Mouse (Mus musculus) CH12.LX (cell line): ENCODE results near the gene Rif1. TPM values are rescaled to one million over a fixed set of nuclear protein-coding genes. Genes with fewer than 3 reads are reported as not detected.

Source experiments
- DNase-seq: peaks from one replicate; pipeline ENCODE4 v3.0.0-alpha.2; 2013; ENCODE audit errors: extremely low read depth
- H3K27ac ChIP-seq: 2 replicates; pipeline ENCODE4 v1.5.1; 2012; ENCODE audit warnings: low read depth, mild to moderate bottlenecking, control low read depth, moderate library complexity; ENCODE audit not compliant: insufficient read depth
- H3K27me3 ChIP-seq: replicated peaks from 2 replicates; pipeline ENCODE3; 2012; ENCODE audit warnings: inconsistent platforms
- H3K36me3 ChIP-seq, 2 experiments: replicated peaks in 1 of 2; 2 replicates each; pipeline versions ENCODE3 to v1.6.1; 2012; ENCODE audit warnings: inconsistent platforms in 1 of 2, low read length in 1 of 2, mild to moderate bottlenecking in 1 of 2, mixed read lengths in 1 of 2, moderate library complexity in 1 of 2; ENCODE audit not compliant: control insufficient read depth in 1 of 2, insufficient read depth in 1 of 2
- H3K4me1 ChIP-seq, 2 experiments: 2 replicates each; pipeline ENCODE4 v1.6.1; 2012; ENCODE audit warnings: inconsistent platforms in 1 of 2, moderate library complexity in 1 of 2; ENCODE audit not compliant: insufficient read depth in 2 of 2, control insufficient read depth in 1 of 2
- H3K4me2 ChIP-seq: 2 replicates; pipeline ENCODE4 v1.6.1; 2012; ENCODE audit warnings: low read depth, mild to moderate bottlenecking, control low read depth; ENCODE audit not compliant: poor library complexity, insufficient read depth, severe bottlenecking
- H3K4me3 ChIP-seq, 3 experiments: fragments of 150-350 bp in 1 of 3; sonication (generic) in 1 of 3; replicated peaks in 1 of 3; 2 replicates each; pipeline versions ENCODE3 to v1.5.1; 2011 to 2012; ENCODE audit warnings: low read depth in 2 of 3, low read length in 2 of 3, mild to moderate bottlenecking in 2 of 3, moderate library complexity in 2 of 3, control low read depth in 1 of 3, improper control_type of control experiment in 1 of 3, inconsistent platforms in 1 of 3, mixed read lengths in 1 of 3; ENCODE audit not compliant: poor library complexity in 1 of 3
- H3K79me2 ChIP-seq: replicated peaks from 2 replicates; pipeline ENCODE4 v1.6.1; 2012; ENCODE audit warnings: mild to moderate bottlenecking, moderate library complexity; ENCODE audit not compliant: control insufficient read depth, poor library complexity, insufficient read depth, severe bottlenecking; ENCODE audit errors: extremely low read depth
- H3K9ac ChIP-seq: 2 replicates; pipeline ENCODE4 v1.6.1; 2012; ENCODE audit warnings: low read depth, mild to moderate bottlenecking, control low read depth, moderate library complexity; ENCODE audit not compliant: insufficient read depth
- H3K9me3 ChIP-seq: replicated peaks from 2 replicates; pipeline ENCODE3; 2012; ENCODE audit warnings: low read length, inconsistent platforms, mixed read lengths
- BHLHE40 ChIP-seq: IDR thresholded peaks from 2 replicates; pipeline ENCODE4 v1.6.1; 2011; ENCODE audit warnings: mild to moderate bottlenecking, low read depth, low read length, improper control_type of control experiment
- CHD2 ChIP-seq: IDR thresholded peaks from 2 replicates; pipeline ENCODE4 v1.6.1; 2011; ENCODE audit warnings: low read length, improper control_type of control experiment
- ETS1 ChIP-seq: conservative IDR thresholded peaks from 2 replicates; pipeline ENCODE4 v1.6.1; 2012; ENCODE audit warnings: low read depth, mild to moderate bottlenecking, inconsistent platforms, low read length, improper control_type of control experiment, moderate library complexity
- GABPA ChIP-seq: IDR thresholded peaks from 2 replicates; pipeline ENCODE4 v1.6.1; 2012; ENCODE audit warnings: low read depth, low read length, improper control_type of control experiment, inconsistent platforms; ENCODE audit not compliant: insufficient replicate concordance
- HCFC1 ChIP-seq: IDR thresholded peaks from 2 replicates; pipeline ENCODE4 v1.6.1; 2012; ENCODE audit warnings: low read depth, mild to moderate bottlenecking, inconsistent platforms, low read length, improper control_type of control experiment
- JUN ChIP-seq: IDR thresholded peaks from 2 replicates; pipeline ENCODE4 v1.6.1; 2011; ENCODE audit warnings: low read depth, mild to moderate bottlenecking, low read length, improper control_type of control experiment, moderate library complexity; ENCODE audit not compliant: insufficient read depth
- JUND ChIP-seq: conservative IDR thresholded peaks from 2 replicates; pipeline ENCODE4 v1.6.1; 2011; ENCODE audit warnings: low read depth, low read length, improper control_type of control experiment
- KAT2A ChIP-seq: IDR thresholded peaks from 2 replicates; pipeline ENCODE4 v1.6.1; 2012; ENCODE audit warnings: low read length, improper control_type of control experiment, inconsistent platforms; ENCODE audit not compliant: insufficient replicate concordance
- MAFK ChIP-seq: IDR thresholded peaks from 2 replicates; pipeline ENCODE4 v1.6.1; 2011; ENCODE audit warnings: low read length, improper control_type of control experiment; ENCODE audit not compliant: insufficient replicate concordance
- MAZ ChIP-seq: IDR thresholded peaks from 2 replicates; pipeline ENCODE4 v1.6.1; 2012; ENCODE audit warnings: low read depth, mild to moderate bottlenecking, inconsistent platforms, low read length, improper control_type of control experiment, moderate library complexity
- MEF2A ChIP-seq: IDR thresholded peaks from 2 replicates; pipeline ENCODE4 v1.6.1; 2014; ENCODE audit warnings: low read depth, mild to moderate bottlenecking, inconsistent platforms, low read length, improper control_type of control experiment, borderline replicate concordance
- MXI1 ChIP-seq: IDR thresholded peaks from 2 replicates; pipeline ENCODE4 v1.6.1; 2011; ENCODE audit warnings: mild to moderate bottlenecking, low read depth, low read length, improper control_type of control experiment
- MYC ChIP-seq: IDR thresholded peaks from 2 replicates; pipeline ENCODE4 v1.6.1; 2011; ENCODE audit warnings: low read depth, mild to moderate bottlenecking, improper control_type of control experiment, low read length
- NRF1 ChIP-seq: IDR thresholded peaks from 2 replicates; pipeline ENCODE4 v1.6.1; 2014; ENCODE audit warnings: low read depth, mild to moderate bottlenecking, inconsistent platforms, low read length, improper control_type of control experiment, moderate library complexity
- PAX5 ChIP-seq: IDR thresholded peaks from 2 replicates; pipeline ENCODE4 v1.6.1; 2012; ENCODE audit warnings: low read length, inconsistent platforms, mixed read lengths
- POLR2A ChIP-seq: IDR thresholded peaks from 2 replicates; pipeline ENCODE4 v1.6.1; 2011; ENCODE audit warnings: low read depth, mild to moderate bottlenecking, improper control_type of control experiment, low read length
- POLR2AphosphoS2 ChIP-seq: IDR thresholded peaks from 2 replicates; pipeline ENCODE4 v1.6.1; 2011; ENCODE audit warnings: low read depth, low read length, improper control_type of control experiment
- RAD21 ChIP-seq: IDR thresholded peaks from 2 replicates; pipeline ENCODE4 v1.6.1; 2011; ENCODE audit warnings: low read depth, mild to moderate bottlenecking, low read length, improper control_type of control experiment, moderate library complexity
- RCOR1 ChIP-seq: conservative IDR thresholded peaks from 2 replicates; pipeline ENCODE4 v1.6.1; 2012; ENCODE audit warnings: low read depth, mild to moderate bottlenecking, inconsistent platforms, low read length, improper control_type of control experiment
- SIN3A ChIP-seq: IDR thresholded peaks from 2 replicates; pipeline ENCODE4 v1.6.1; 2012; ENCODE audit warnings: low read length, improper control_type of control experiment, inconsistent platforms
- SMC3 ChIP-seq: IDR thresholded peaks from 2 replicates; pipeline ENCODE4 v1.6.1; 2011; ENCODE audit warnings: low read depth, low read length, improper control_type of control experiment
- TBP ChIP-seq: conservative IDR thresholded peaks from 2 replicates; pipeline ENCODE4 v1.6.1; 2011; ENCODE audit warnings: low read depth, low read length, improper control_type of control experiment
- TCF12 ChIP-seq: IDR thresholded peaks from 2 replicates; pipeline ENCODE4 v1.6.1; 2014; ENCODE audit warnings: low read depth, mild to moderate bottlenecking, inconsistent platforms, low read length, improper control_type of control experiment
- UBTF ChIP-seq: IDR thresholded peaks from 2 replicates; pipeline ENCODE4 v1.6.1; 2012; ENCODE audit warnings: low read depth, mild to moderate bottlenecking, inconsistent platforms, low read length, improper control_type of control experiment, moderate library complexity
- USF2 ChIP-seq: conservative IDR thresholded peaks from 2 replicates; pipeline ENCODE4 v1.6.1; 2011; ENCODE audit warnings: low read depth, low read length, improper control_type of control experiment
- ZMIZ1 ChIP-seq: IDR thresholded peaks from 2 replicates; pipeline ENCODE4 v1.6.1; 2012; ENCODE audit warnings: low read depth, mild to moderate bottlenecking, inconsistent platforms, low read length, improper control_type of control experiment
- ZNF384 ChIP-seq: IDR thresholded peaks from 2 replicates; pipeline ENCODE4 v1.6.1; 2012; ENCODE audit warnings: low read depth, low read length, improper control_type of control experiment, inconsistent platforms
- dilution Hi-C: fragments of 300-500 bp; cut with MboI; formaldehyde crosslinking; loops from 2 replicates; pipeline ENCODE4 v1.14.3; 2020; ENCODE audit warnings: low sequenced_read_pairs; ENCODE audit not compliant: extremely low pct_unique_long_range_greater_than_20kb, extremely low pct_ligation_motif_present
- in situ Hi-C: fragments of 300-500 bp; cut with MboI; formaldehyde crosslinking; loops from 3 replicates; pipeline ENCODE4 v1.14.3; 2019; ENCODE audit warnings: low sequenced_read_pairs, low pct_ligation_motif_present, low pct_unique_long_range_greater_than_20kb, mixed read lengths
- polyA plus RNA-seq: library from polyadenylated mRNA; unstranded; fragments of >175 nt; gene quantifications from 2 replicates; pipeline ENCODE4 v1.2.1, GENCODE M21; 2012; ENCODE audit warnings: low read depth; ENCODE audit not compliant: insufficient read length
- total RNA-seq, 2 experiments: library from RNA; depleted of rRNA; stranded (reverse); fragments of 300-350 nt in 1 of 2; fragments of >200 nt in 1 of 2; gene quantifications; 2 replicates each; pipeline ENCODE4 v1.2.3; 2012 to 2014

Rif1 gene
- total and polyA plus RNA-seq, 3 experiments, result 31.7 to 57.7 (median 33.8) TPM

- Histone ChIP-seq H3K79me2 (peaks cover 28% of the 10 kb centered on the region), H3K4me2 (peak overlapping the region; percentile 77), H3K9me3 (no peaks in the 10 kb centered on the region), H3K36me3 (peaks cover 6 to 27% of the 10 kb centered on the region in 2 experiments), H3K27me3 (no peaks in the 10 kb centered on the region), H3K9ac (peak overlapping the region; percentile 31; the same call in 1 of the 2 replicates), H3K4me1 (peaks cover 0 to 18% of the 10 kb centered on the region in 2 experiments; a peak in 2 of 4 replicates), H3K4me3 (peak overlapping the region; percentile 29 to 87 (median 38)), H3K27ac (no peak overlapping the region)
- DNase-seq, result peak; percentile 16
- dilution Hi-C loops, result no loop called here
- in situ Hi-C loops, result no loop called here
- no peak for TF ChIP-seq SIN3A
- no peak for TF ChIP-seq HCFC1
- no peak for TF ChIP-seq MAZ
- TF ChIP-seq SMC3, result no peak
- TF ChIP-seq GABPA, result no peak
- TF ChIP-seq MYC, result no peak
- no peak for TF ChIP-seq POLR2AphosphoS2
- TF ChIP-seq CHD2, result no peak
- TF ChIP-seq RCOR1, result no peak
- TF ChIP-seq TCF12, result no peak
- no peak for TF ChIP-seq JUN
- no peak for TF ChIP-seq RAD21
- no peak for TF ChIP-seq MEF2A
- TF ChIP-seq KAT2A, result no peak
- no peak for TF ChIP-seq MAFK
- no peak for TF ChIP-seq JUND
- no peak for TF ChIP-seq ETS1
- no peak for TF ChIP-seq ZMIZ1
- no peak for TF ChIP-seq ZNF384
These were observed 554 bp upstream of the Rif1 start for GRCm38 (mm10) chr2:52072065-52072490.

- peak; percentile 22 for DNase-seq
- in situ Hi-C loops, result no loop called here
- H3K9ac ChIP-seq, result peak overlapping the region; percentile 76
- TF ChIP-seq JUN (no peak), RAD21 (no peak), JUND (no peak), ZMIZ1 (no peak; the same call in 1 of the 2 replicates), TCF12 (no peak), MEF2A (no peak), SMC3 (no peak), ZNF384 (peak; percentile 63), RCOR1 (no peak), POLR2A (no peak), MXI1 (peak; percentile 54; the same call in 1 of the 2 replicates), GABPA (no peak), MYC (no peak), PAX5 (no peak), NRF1 (no peak), MAZ (no peak), ETS1 (no peak), TBP (no peak), BHLHE40 (no peak), UBTF (0 out of 2 replicates have a peak, but pooled peaks have one; percentile 7), MAFK (no peak), SIN3A (peak; percentile 31; the same call in 1 of the 2 replicates), POLR2AphosphoS2 (no peak), USF2 (no peak)
These were observed 691 bp downstream of the Rif1 start for GRCm38 (mm10) chr2:52073141-52073904.

More at GRCm38 (mm10) chr2:52073141-52073904, 691 bp downstream of the Rif1 start:
- Histone ChIP-seq H3K27ac (no peak overlapping the region), H3K27me3 (no peaks in the 10 kb centered on the region), H3K9me3 (no peaks in the 10 kb centered on the region), H3K4me2 (peak overlapping the region; percentile 73; the same call in 1 of the 2 replicates), H3K79me2 (peaks cover 33% of the 10 kb centered on the region), H3K4me1 (peaks cover 0 to 18% of the 10 kb centered on the region in 2 experiments; a peak in 2 of 4 replicates), H3K36me3 (peaks cover 8 to 38% of the 10 kb centered on the region in 2 experiments), H3K4me3 (peak overlapping the region; percentile 74 to 87 (median 80))
- dilution Hi-C loops, result no loop called here
